Mouse (Mus musculus) erythroblast, embryonic 14.5 days (primary cell): ENCODE measurements around the gene Lekr1. TPM values are rescaled to one million over a fixed set of nuclear protein-coding genes. Genes with fewer than 3 reads are reported as not detected.
"Not testable (repeated sequence)": the region's sequence is repeated elsewhere in the genome, so short reads cannot be mapped to it uniquely, and the experiment has no call there.

Source experiments
- H3K27me3 ChIP-seq: 2 replicates; pipeline ENCODE4 v1.6.1; 2012; ENCODE audit warnings: inconsistent platforms; ENCODE audit not compliant: control insufficient read depth
- H3K36me3 ChIP-seq: 2 replicates; pipeline ENCODE4 v1.6.1; 2012; ENCODE audit warnings: mild to moderate bottlenecking, inconsistent platforms; ENCODE audit not compliant: control insufficient read depth
- H3K4me1 ChIP-seq: 2 replicates; pipeline ENCODE4 v1.6.1; 2012; ENCODE audit warnings: inconsistent platforms; ENCODE audit not compliant: control insufficient read depth
- H3K4me3 ChIP-seq: replicated peaks from 2 replicates; pipeline ENCODE3; 2012; ENCODE audit warnings: moderate library complexity, mild to moderate bottlenecking, inconsistent platforms
- H3K9me3 ChIP-seq: 2 replicates; pipeline ENCODE4 v1.6.1; 2012; ENCODE audit warnings: low read length, inconsistent platforms, mixed read lengths; ENCODE audit not compliant: control insufficient read depth
- GATA1 ChIP-seq: IDR thresholded peaks from 2 replicates; pipeline ENCODE4 v1.6.1; 2012; ENCODE audit warnings: low read length, inconsistent platforms, mixed read lengths
- TAL1 ChIP-seq: IDR thresholded peaks from 3 replicates; pipeline ENCODE4 v1.6.1; 2012; ENCODE audit warnings: low read length, inconsistent platforms, mixed read lengths
- polyA plus RNA-seq: library from polyadenylated mRNA; stranded (reverse); fragments of >175 nt; gene quantifications from 2 replicates; pipeline ENCODE4 v1.2.3, GENCODE M21; 2012

The Lekr1 gene
- polyA plus RNA-seq, 1 experiment, result not detected

DNA sequence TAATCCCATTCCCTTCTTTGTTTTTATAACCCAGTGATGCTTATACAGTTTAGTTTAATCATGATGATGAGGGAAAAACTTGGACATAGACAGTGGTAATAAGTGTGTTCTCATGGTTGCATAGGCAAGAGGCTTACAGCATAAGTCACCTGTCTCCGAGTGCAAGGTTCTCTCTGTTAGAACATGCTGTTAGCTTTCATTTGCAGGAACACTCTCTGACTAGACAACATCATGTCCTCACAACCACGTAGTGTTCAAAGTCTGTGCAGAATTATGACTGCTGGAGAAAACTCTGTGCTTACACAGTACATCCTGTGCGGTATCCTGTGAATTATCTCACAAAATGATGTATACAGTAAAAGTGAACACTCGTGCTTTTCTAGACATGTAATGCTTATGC is 57.6 kb downstream of the Lekr1 start:
- H3K4me1 ChIP-seq, result no peaks in the 10 kb centered on the region
- TF ChIP-seq TAL1 (no peak), GATA1 (no peak)
- no peak overlapping the region for H3K4me3 ChIP-seq
- H3K27me3 ChIP-seq, result no peaks in the 10 kb centered on the region
- no peaks in the 10 kb centered on the region for H3K9me3 ChIP-seq
- H3K36me3 ChIP-seq, result no peaks in the 10 kb centered on the region

DNA sequence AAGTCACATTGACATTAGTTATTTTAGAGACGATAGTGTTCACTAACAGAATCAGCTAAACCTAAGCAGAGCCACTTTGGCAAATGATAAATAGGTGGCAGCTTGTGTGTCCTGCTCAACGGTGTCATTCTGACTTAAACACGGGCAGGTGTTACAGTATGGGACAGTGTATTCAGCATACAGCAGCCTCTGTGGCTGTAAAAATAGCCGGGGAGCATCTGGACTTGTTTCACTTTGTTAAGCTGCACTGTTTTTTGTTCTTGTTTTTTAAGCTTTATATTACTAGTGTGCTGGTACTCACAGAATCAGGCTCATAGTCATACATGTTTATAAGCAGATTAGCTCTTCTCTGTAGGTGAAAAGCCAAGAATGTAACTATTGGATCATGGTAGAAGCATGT is 71.8 kb downstream of the Lekr1 start:
- Histone ChIP-seq H3K27me3 (no peaks in the 10 kb centered on the region), H3K4me1 (no peaks in the 10 kb centered on the region)
- TF ChIP-seq TAL1 (no peak), GATA1 (no peak)

DNA sequence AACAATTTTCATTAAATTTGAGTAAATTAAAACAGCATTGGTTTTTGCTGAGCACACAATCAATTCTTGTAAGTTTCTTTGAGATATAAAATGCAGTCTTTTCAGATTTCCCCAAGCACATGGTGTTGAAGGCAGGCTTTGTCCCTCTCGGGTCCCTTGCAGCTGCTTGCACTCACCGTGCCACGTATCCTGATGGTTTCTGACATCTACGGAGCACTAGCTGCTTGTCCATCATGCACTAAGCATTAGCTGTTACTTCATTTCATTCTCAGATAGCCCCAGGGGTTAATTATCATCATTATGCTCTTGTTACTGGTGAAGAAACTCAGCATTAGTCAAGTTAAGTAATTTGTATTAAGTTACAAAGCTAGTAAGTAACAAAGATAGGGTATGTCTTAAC is 78.9 kb downstream of the Lekr1 start:
- Histone ChIP-seq H3K4me3 (no peak overlapping the region), H3K4me1 (no peaks in the 10 kb centered on the region), H3K27me3 (no peaks in the 10 kb centered on the region), H3K36me3 (no peaks in the 10 kb centered on the region), H3K9me3 (no peaks in the 10 kb centered on the region)
- no peak for TF ChIP-seq GATA1
- no peak for TF ChIP-seq TAL1

More for the DNA sequence above, 71.8 kb downstream of the Lekr1 start:
- H3K4me3 ChIP-seq, result no peak overlapping the region
- no peaks in the 10 kb centered on the region for H3K9me3 ChIP-seq
- H3K36me3 ChIP-seq, result no peaks in the 10 kb centered on the region

DNA sequence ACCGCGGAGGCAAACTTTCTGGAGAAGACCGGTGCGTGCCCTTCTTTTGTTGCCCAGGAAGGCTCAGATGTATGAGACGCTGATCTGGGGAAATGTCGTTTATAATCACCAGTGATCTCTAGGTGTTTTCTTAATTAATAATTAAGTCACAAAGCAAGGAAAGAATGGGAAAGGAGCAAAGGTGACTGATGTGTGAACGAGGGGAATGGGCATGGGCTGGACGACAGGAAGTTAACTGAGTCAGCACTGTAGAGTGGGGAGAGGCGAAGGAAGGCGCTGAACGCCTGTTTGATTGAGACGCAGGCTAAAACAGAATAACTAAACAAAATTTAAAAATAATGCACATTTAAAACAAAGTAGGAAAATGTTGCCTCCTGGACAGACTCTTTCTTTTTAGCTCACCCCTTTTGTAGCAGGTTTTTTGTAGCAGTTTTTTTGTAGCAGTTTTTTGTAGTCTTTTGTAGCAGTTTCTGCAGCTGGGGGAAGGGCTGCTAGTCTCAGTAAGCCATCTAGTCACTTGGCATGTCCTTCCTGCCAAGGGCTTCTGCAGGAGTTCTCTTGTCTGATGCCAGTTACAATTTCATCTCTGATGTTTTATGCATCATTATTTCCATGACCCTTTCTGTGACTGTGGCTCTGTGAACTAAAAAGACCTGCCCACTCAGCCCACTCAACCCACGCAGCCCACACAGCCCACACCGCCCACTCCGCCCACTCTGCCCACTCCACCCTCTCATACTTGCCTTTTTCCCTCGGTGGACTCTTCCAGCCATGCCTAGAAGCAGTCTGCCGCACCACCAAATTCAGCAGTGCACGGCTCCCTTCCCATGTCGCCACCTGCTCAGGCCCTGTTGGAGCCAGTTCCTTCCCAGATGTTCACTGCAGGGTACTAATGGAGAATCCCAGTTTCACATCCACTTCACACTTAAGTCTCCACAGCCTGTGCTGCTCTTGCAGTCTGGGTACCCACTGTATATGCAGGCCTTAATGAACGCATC is 98.8 kb downstream of the Lekr1 start:
- Histone ChIP-seq H3K27me3 (no peaks in the 10 kb centered on the region), H3K36me3 (no peaks in the 10 kb centered on the region), H3K9me3 (no peaks in the 10 kb centered on the region), H3K4me1 (no peaks in the 10 kb centered on the region), H3K4me3 (no peak overlapping the region)
- TF ChIP-seq GATA1 (no peak), TAL1 (no peak)

DNA sequence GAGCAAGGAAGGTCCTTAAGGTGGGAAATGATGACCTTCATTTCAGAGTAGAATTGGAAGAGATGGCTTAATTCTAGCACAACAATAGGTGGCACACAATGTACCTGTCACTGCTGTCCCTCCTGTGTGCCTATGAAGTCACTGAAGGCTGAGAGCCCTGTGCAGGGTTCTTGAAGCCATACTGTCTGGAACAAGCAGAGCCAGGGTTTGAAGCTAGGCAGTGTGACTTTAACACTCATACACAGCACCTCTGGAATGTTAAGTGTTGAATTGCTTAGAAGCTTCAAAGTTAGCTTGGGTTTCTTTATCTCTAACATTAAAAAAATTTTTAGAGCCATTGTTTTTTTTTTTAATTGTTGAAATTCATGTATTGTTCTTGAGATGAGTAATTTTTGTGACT is 100.4 kb downstream of the Lekr1 start:
- Histone ChIP-seq H3K9me3 (no peaks in the 10 kb centered on the region), H3K27me3 (no peaks in the 10 kb centered on the region), H3K4me3 (no peak overlapping the region), H3K4me1 (no peaks in the 10 kb centered on the region), H3K36me3 (no peaks in the 10 kb centered on the region)
- no peak for TF ChIP-seq TAL1
- TF ChIP-seq GATA1, result no peak

DNA sequence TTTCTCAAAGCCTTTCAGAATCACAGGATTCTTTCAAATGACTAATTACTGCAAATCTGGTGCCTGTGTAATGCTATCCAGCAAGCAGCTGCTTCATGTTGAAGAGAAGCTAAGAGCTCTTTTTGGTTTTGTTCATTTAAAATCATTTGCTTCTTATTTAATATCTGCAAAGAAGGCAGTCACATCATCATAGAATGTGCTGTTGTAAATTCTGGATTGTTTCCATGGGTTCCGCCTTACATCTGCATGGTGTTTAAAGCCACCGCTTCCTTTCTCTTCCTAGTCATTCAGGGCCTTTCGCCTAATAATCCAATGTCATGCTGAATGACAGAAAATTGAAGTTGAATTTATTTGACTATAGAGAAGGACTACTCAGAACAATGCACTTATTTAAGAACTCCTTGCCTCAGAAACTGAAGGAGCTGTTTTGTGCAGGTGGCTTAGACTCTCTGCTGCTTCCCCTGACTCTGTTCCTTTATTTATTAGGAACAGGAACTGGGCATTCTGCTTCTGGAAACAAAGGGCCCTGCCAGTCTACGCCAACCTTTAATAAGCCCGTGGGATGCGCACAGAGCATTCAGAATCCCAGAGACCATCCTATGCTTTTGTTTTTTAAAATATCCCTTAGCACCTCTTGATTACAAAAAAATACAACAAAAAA is 101.3 kb downstream of the Lekr1 start:
- Histone ChIP-seq H3K9me3 (no peaks in the 10 kb centered on the region), H3K4me1 (no peaks in the 10 kb centered on the region), H3K4me3 (no peak overlapping the region), H3K27me3 (no peaks in the 10 kb centered on the region), H3K36me3 (no peaks in the 10 kb centered on the region)
- TF ChIP-seq GATA1, result no peak
- TF ChIP-seq TAL1, result no peak

DNA sequence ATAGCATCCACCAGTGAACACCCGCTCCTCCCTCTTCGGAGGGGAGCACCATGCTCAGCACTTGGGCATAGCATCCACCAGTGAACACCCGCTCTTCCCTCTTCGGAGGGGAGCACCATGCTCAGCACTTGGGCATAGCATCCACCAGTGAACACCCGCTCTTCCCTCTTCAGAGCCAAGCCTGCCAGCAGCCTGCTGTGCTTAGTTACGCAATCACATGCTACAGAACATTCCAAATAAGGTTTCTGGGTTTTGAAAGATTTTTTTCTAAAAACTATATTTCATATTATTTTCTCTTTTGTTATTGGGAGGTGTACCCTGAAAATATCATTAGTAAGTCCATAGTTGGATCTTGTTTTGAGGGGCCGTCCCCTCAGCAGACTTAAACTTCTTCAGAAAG is 103.6 kb downstream of the Lekr1 start:
- H3K4me3 ChIP-seq, H3K27me3 ChIP-seq, H3K4me1 ChIP-seq, H3K36me3 ChIP-seq, H3K9me3 ChIP-seq: not testable (repeated sequence)

DNA sequence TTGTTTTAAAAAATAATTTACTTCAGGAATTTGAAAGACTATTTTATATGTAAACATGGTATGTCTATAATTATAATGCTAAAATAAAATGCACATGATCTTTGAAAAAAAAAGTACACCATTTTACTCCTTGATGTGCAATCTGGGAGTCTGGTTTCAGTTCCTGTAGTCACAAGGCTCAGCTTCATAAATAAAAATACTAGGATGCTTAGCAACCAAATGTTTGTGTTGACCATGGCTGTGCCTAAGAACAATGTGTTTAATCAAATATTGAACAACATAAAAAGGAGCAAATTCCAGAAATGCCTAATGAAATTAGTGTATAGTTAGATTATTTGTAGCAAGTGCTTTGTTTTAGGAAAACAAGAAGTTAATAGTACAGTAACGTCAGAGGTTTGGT is 107.9 kb downstream of the Lekr1 start:
- no peaks in the 10 kb centered on the region for H3K4me1 ChIP-seq
- no peaks in the 10 kb centered on the region for H3K9me3 ChIP-seq
- TF ChIP-seq GATA1, result no peak
- TF ChIP-seq TAL1, result no peak
- no peaks in the 10 kb centered on the region for H3K27me3 ChIP-seq
- H3K4me3 ChIP-seq, result no peak overlapping the region
- no peaks in the 10 kb centered on the region for H3K36me3 ChIP-seq

DNA sequence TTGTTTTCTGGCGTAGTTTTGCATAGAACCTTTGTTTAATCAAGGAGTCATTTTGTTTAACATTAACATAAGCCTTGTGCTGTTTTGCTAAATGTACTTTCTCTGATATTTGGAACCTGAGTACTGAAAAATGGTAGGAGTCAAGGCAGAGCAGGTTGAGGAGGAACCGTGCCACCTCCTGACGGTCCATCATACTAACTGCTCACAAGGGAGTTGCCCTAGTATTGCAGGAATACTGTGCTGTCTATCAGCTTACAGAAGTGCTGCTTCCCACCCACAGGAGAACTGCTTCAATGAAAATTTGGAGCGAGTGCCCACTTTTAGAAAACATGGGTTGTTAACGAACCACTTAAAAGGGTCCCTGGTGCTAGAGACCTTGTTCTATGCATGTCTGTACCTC is 109.1 kb downstream of the Lekr1 start:
- no peak for TF ChIP-seq TAL1
- no peak for TF ChIP-seq GATA1
- no peak overlapping the region for H3K4me3 ChIP-seq
- H3K9me3 ChIP-seq, result no peaks in the 10 kb centered on the region
- H3K27me3 ChIP-seq, result no peaks in the 10 kb centered on the region
- no peaks in the 10 kb centered on the region for H3K4me1 ChIP-seq
- no peaks in the 10 kb centered on the region for H3K36me3 ChIP-seq
